Mouse (Mus musculus): ENCODE measurements around the gene Arfgef2.

Arfgef2 gene

GRCm38 (mm10) chr2:166910536-166910935 lies 105.1 kb downstream of the Arfgef2 start:
- no peak for DNase-seq

- DNase-seq, result no peak
These were observed 118.6 kb downstream of the Arfgef2 start for GRCm38 (mm10) chr2:166923971-166924370.

- DNase-seq, result no peak
These were observed 128.6 kb downstream of the Arfgef2 start for GRCm38 (mm10) chr2:166933943-166934342.

GRCm38 (mm10) chr2:166934416-166934815 lies 129.0 kb downstream of the Arfgef2 start:
- DNase-seq, result no peak

- DNase-seq, result no peak
These were observed 130.2 kb downstream of the Arfgef2 start for GRCm38 (mm10) chr2:166935582-166935981.

- DNase-seq, result no peak
These were observed 130.8 kb downstream of the Arfgef2 start for GRCm38 (mm10) chr2:166936166-166936565.

GRCm38 (mm10) chr2:166943146-166943545 lies 137.8 kb downstream of the Arfgef2 start:
- DNase-seq, result no peak

GRCm38 (mm10) chr2:166944346-166944745 lies 139.0 kb downstream of the Arfgef2 start:
- no peak for DNase-seq

- peak in 1 of 2 experiments; percentile 28 for DNase-seq
These were observed 140.1 kb downstream of the Arfgef2 start for GRCm38 (mm10) chr2:166945456-166945855.

All from kidney, postnatal 36 days (tissue).